Comparison of ENCODE assay signal across 9 mouse cellular contexts in genomic region chr12:37108390-37108738, GRCm38 (mm10). TPM values are rescaled to one million over a fixed set of nuclear protein-coding genes. Genes with fewer than 3 reads are reported as not detected.
DNase-seq lines count a peak whose midpoint lies in the region; ATAC-seq lines count a peak whose summit lies in the region.
"Had no signal": no experiment of that assay in that cellular context is flagged by ENCODE, and none has a peak within 500 bp of the region (broad histone marks: within the 10 kb centered on the region; RNA-seq: fewer than 3 reads in every experiment).

TSS of gene Meox2 (plus strand) at chr12:37108540.

- H3K4me2 ChIP-seq in forebrain, embryonic 12.5 days, result peak within 1 kb of the TSS; percentile 90
- peak within 1 kb of the TSS; percentile 66 for H3K4me2 ChIP-seq in liver, embryonic 11.5 days

- H3K9me3 ChIP-seq in forebrain, embryonic 12.5 days, result no peaks in the 10 kb centered on the region
- no peaks in the 10 kb centered on the region for H3K9me3 ChIP-seq in liver, embryonic 11.5 days (ENCODE audit: control insufficient read depth, low read length)

- H3K27ac ChIP-seq in forebrain, embryonic 12.5 days, result no peak within 1 kb of the TSS
- no peak within 1 kb of the TSS for H3K27ac ChIP-seq in liver, embryonic 11.5 days (ENCODE audit: low read depth, low read length)

- H3K4me1 ChIP-seq in forebrain, embryonic 12.5 days, result peaks cover 16% of the 10 kb centered on the region
- no peaks in the 10 kb centered on the region; the same call in 1 of the 2 replicates for H3K4me1 ChIP-seq in liver, embryonic 11.5 days (replicated peaks; ENCODE audit: control insufficient read depth, insufficient read depth, low read length)

- H3K27me3 ChIP-seq in forebrain, embryonic 12.5 days, result peaks cover 45% of the 10 kb centered on the region
- H3K27me3 ChIP-seq in liver, embryonic 11.5 days (replicated peaks; ENCODE audit: control insufficient read depth, insufficient read depth, low read length), result peaks cover 35% of the 10 kb centered on the region

- peak within 1 kb of the TSS; percentile 29 for H3K9ac ChIP-seq in forebrain, embryonic 12.5 days
- H3K9ac ChIP-seq in liver, embryonic 11.5 days (ENCODE audit: low read depth, low read length), result no peak within 1 kb of the TSS

- peak; percentile 58; the same call in 1 of the 2 replicates for ATAC-seq in forebrain, embryonic 12.5 days (ENCODE audit: low FRiP score)
- ATAC-seq in liver, embryonic 11.5 days (replicated peaks; ENCODE audit: low FRiP score), result peak; percentile 36; the same call in 1 of the 2 replicates
- ATAC-seq in cerebellum, adult (ENCODE audit: insufficient number of reproducible peaks, low FRiP score, low TSS enrichment), result no peak

- intact Hi-C loops in left cerebral cortex, postnatal 4 days (cut with DNase I), result no loop called here
- intact Hi-C loops in heart, postnatal 10 days (cut with DNase I), result loop anchor here (1.0 to 5.0 kb wide), 4 partner anchors 56 to 1076 kb away; no protein-coding TSS in a partner anchor

- no peaks in the 10 kb centered on the region for H3K36me3 ChIP-seq in forebrain, embryonic 12.5 days (replicated peaks)
- H3K36me3 ChIP-seq in liver, embryonic 11.5 days (ENCODE audit: control insufficient read depth, insufficient read depth, low read length), result no peaks in the 10 kb centered on the region

- peak; percentile 9 for DNase-seq in left cerebral cortex, postnatal 4 days
- no peak for DNase-seq in left cerebral cortex, adult 11 months (ENCODE audit: low spot score)
- DNase-seq in heart, postnatal 10 days, result peak; percentile 70 to 74
- peak; percentile 48 for DNase-seq in liver, embryonic 11.5 days (ENCODE audit: low spot score)
- peak; percentile 76 for DNase-seq in neural tube, embryonic 10.5 days (ENCODE audit: extremely low spot score, low spot score)
- DNase-seq in T-cell, adult 2 months (ENCODE audit: low spot score), result no peak

- 0% methylated on average over 12 of the region's 12 CpGs for WGBS in forebrain, embryonic 12.5 days
- WGBS in liver, embryonic 11.5 days, result 1% methylated on average over 12 of the region's 12 CpGs

- peak within 1 kb of the TSS; percentile 50 for H3K4me3 ChIP-seq in forebrain, embryonic 12.5 days (replicated peaks)
- H3K4me3 ChIP-seq in liver, embryonic 11.5 days (ENCODE audit: low read depth, low read length), result peak within 1 kb of the TSS; percentile 35

RNA-seq across cellular contexts. Expression of gene Meox2, which starts in this region (rescaled TPM):
- total RNA-seq in left cerebral cortex, postnatal 4 days (2021), result not detected
- polyA plus RNA-seq in forebrain, embryonic 12.5 days (2016; fragmentation: Nextera tagmentation; extraction: Ambion mirVana), result 0.59 and 0.69 TPM in 2 replicates
- total RNA-seq in heart, postnatal 10 days (2021), result 10 to 100 TPM; 24.6 to 30.9 TPM
- 0.92 and 1.7 TPM in 2 replicates for polyA plus RNA-seq in liver, embryonic 11.5 days (2014; fragmentation: Nextera tagmentation; extraction: Ambion mirVana)
- total RNA-seq: liver, adult 2 months had no signal

Comparison
In these comparisons a context has a peak if more than half of its experiments do, and no peak if none do; other contexts are left out.
1. RNA of gene Meox2 (total RNA-seq): 24.6 to 30.9 TPM in heart, postnatal 10 days; not detected in left cerebral cortex, postnatal 4 days; every median in the first group is over 10 times any median in the second.
2. Peak in DNase-seq in left cerebral cortex, postnatal 4 days; RNA of the gene not detected or under 1 TPM.
3. Peak in ATAC-seq, H3K4me3 ChIP-seq, H3K9ac ChIP-seq and H3K4me2 ChIP-seq in forebrain, embryonic 12.5 days; RNA of the gene not detected or under 1 TPM.
4. DNase-seq: peak in heart, postnatal 10 days (2 of 2), liver, embryonic 11.5 days (single experiment) and neural tube, embryonic 10.5 days (single experiment); none in left cerebral cortex, adult 11 months (single experiment) and T-cell, adult 2 months (single experiment).